Mouse (Mus musculus) heart, embryonic 15.5 days (tissue): ENCODE measurements at regions not wholly inside any gene's neighbourhood (a gene's known extent, or its start where the extent isn't known, plus 50 kb on each side); places are given as distances from the start of the nearest gene placed in this dataset.

Source experiments
- ATAC-seq: fragments of 200-750 bp; cut with Nextera tagmentation; replicated peaks from 2 replicates; pipeline ENCODE4 v1.8.0; 2017; ENCODE audit warnings: low read depth, moderate TSS enrichment; ENCODE audit not compliant: insufficient number of reproducible peaks, insufficient read depth, low FRiP score
- H3K27ac ChIP-seq: fragments of 300-500 bp; sonication (generic); 2 replicates; pipeline ENCODE4 v1.5.1; 2015; ENCODE audit warnings: mild to moderate bottlenecking, inconsistent platforms
- H3K27me3 ChIP-seq: fragments of 300-500 bp; sonication (generic); 2 replicates; pipeline ENCODE4 v1.6.1; 2015; ENCODE audit warnings: inconsistent platforms
- H3K36me3 ChIP-seq: fragments of 300-500 bp; sonication (generic); 2 replicates; pipeline ENCODE4 v1.6.1; 2015; ENCODE audit warnings: mild to moderate bottlenecking, inconsistent platforms
- H3K4me1 ChIP-seq: fragments of 300-500 bp; sonication (generic); replicated peaks from 2 replicates; pipeline ENCODE4 v1.6.1; 2015; ENCODE audit warnings: inconsistent platforms
- H3K4me2 ChIP-seq: fragments of 300-500 bp; sonication (generic); 2 replicates; pipeline ENCODE4 v1.6.1; 2015; ENCODE audit warnings: inconsistent platforms, mild to moderate bottlenecking, moderate library complexity
- H3K4me3 ChIP-seq: fragments of 300-500 bp; sonication (generic); 2 replicates; pipeline ENCODE4 v1.5.1; 2015; ENCODE audit warnings: mild to moderate bottlenecking, inconsistent platforms
- H3K9ac ChIP-seq: fragments of 300-500 bp; sonication (generic); 2 replicates; pipeline ENCODE4 v1.6.1; 2015; ENCODE audit warnings: mild to moderate bottlenecking, inconsistent platforms
- H3K9me3 ChIP-seq: fragments of 300-500 bp; sonication (generic); replicated peaks from 2 replicates; pipeline ENCODE4 v1.6.1; 2016; ENCODE audit warnings: inconsistent platforms
- WGBS: fragments of 180-500 bp; shearing (Covaris S2); methylation state at CpG from one replicate; pipeline ENCODE4 v1.1.7; 2015; ENCODE audit warnings: mixed read lengths; 5-methylcytosine and 5-hydroxymethylcytosine counted together

DNA sequence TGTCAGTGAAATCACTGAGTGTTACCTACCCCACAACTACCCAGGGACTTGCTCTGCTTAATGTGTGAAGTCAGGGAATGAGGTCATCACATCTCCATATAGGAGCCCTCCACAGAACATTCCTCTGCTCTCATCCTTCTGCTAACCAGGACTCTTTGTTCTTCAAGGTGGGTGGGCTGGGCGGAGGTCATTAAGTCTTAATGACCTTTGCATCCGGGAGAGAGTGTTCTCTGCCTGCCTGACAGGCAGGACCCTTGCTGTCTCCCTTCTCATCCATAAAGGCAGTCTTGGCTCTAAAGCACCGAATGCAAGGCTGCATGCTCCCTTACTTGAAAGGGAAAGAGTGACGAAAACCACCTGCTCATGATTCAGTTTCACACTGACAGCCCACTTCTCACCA, 1051.4 kb downstream of the Slc22a22 start:
- WGBS: 22% methylated on average over 4 of the region's 4 CpGs
- Histone ChIP-seq H3K4me3 (no peak overlapping the region), H3K27me3 (no peaks in the 10 kb centered on the region)

GRCm38 (mm10) chr15:56420681-56421080, 1056.7 kb downstream of the Slc22a22 start:
- H3K36me3 ChIP-seq: no peaks in the 10 kb centered on the region
- H3K27ac ChIP-seq: no peak overlapping the region
- no peaks in the 10 kb centered on the region for H3K4me1 ChIP-seq
- no peak overlapping the region for H3K4me2 ChIP-seq
- H3K9ac ChIP-seq: no peak overlapping the region
- H3K27me3 ChIP-seq: no peaks in the 10 kb centered on the region
- no peak overlapping the region for H3K4me3 ChIP-seq
- H3K9me3 ChIP-seq: no peaks in the 10 kb centered on the region
- WGBS: 65% methylated on average over 1 of the region's 1 CpGs
- no peak for ATAC-seq

More for the DNA sequence above, 1051.4 kb downstream of the Slc22a22 start:
- no peak for ATAC-seq
- H3K36me3 ChIP-seq: no peaks in the 10 kb centered on the region
- H3K27ac ChIP-seq: no peak overlapping the region
- no peaks in the 10 kb centered on the region for H3K4me1 ChIP-seq
- H3K4me2 ChIP-seq: no peak overlapping the region
- no peak overlapping the region for H3K9ac ChIP-seq
- no peaks in the 10 kb centered on the region for H3K9me3 ChIP-seq

DNA sequence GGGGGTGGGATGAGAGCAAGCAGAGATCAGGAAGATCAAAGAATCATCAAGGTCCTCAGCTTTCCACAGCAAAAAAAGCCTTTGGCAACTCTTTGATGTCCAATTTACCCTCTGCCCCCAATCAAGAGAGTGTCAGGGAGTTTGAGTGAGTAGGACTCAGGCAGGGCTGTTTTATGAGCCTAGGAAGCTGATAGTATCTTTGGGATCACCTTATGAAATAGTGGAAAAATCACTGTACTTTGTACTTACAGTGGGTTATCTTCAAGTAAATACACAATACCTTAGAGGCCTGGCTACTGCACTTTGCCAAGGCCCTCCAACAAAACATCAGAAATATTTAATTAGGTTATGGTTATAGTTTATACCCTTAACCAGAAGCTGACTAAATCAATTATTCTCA, 1085.4 kb downstream of the Slc22a22 start:
- no peak overlapping the region for H3K4me2 ChIP-seq
- ATAC-seq: no peak
- H3K27ac ChIP-seq: no peak overlapping the region
- H3K36me3 ChIP-seq: no peaks in the 10 kb centered on the region
- H3K4me3 ChIP-seq: no peak overlapping the region
- H3K4me1 ChIP-seq: no peaks in the 10 kb centered on the region
- H3K9ac ChIP-seq: no peak overlapping the region
- no peaks in the 10 kb centered on the region for H3K27me3 ChIP-seq
- H3K9me3 ChIP-seq: no peaks in the 10 kb centered on the region

DNA sequence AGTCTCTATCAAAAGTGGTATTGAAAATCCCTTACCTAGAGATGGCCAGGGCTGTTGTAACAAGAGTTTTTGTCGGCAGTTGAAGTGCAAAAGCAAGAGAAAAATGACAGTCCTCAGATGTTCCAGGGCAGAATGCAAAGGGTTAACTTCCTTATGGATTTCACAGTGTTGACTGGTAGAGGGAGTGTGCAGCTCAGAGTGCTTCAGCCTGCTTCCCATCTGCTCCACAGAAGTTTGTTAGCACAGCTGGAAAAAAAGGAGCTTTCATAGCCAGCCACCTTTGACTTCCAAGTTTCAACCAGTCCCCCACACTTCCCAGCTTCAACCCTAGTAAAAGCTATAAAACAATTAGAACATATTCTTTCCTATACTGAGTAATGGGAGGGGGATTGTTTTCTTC, 1098.9 kb downstream of the Slc22a22 start:
- no peak overlapping the region for H3K4me2 ChIP-seq
- no peaks in the 10 kb centered on the region for H3K36me3 ChIP-seq
- ATAC-seq: no peak
- no peaks in the 10 kb centered on the region for H3K4me1 ChIP-seq
- H3K9me3 ChIP-seq: no peaks in the 10 kb centered on the region
- H3K9ac ChIP-seq: no peak overlapping the region
- WGBS: 46% methylated on average over 1 of the region's 1 CpGs
- H3K27me3 ChIP-seq: no peaks in the 10 kb centered on the region
- no peak overlapping the region for H3K27ac ChIP-seq
- H3K4me3 ChIP-seq: no peak overlapping the region

GRCm38 (mm10) chr15:56350903-56351302, 1126.5 kb downstream of the Slc22a22 start:
- ATAC-seq: no peak
- H3K36me3 ChIP-seq: no peaks in the 10 kb centered on the region
- no peaks in the 10 kb centered on the region for H3K9me3 ChIP-seq
- no peaks in the 10 kb centered on the region for H3K27me3 ChIP-seq
- no peaks in the 10 kb centered on the region for H3K4me1 ChIP-seq
- no peak overlapping the region for H3K4me3 ChIP-seq
- no peak overlapping the region for H3K4me2 ChIP-seq
- 68% methylated on average over 5 of the region's 5 CpGs for WGBS
- no peak overlapping the region for H3K27ac ChIP-seq
- no peak overlapping the region for H3K9ac ChIP-seq

- WGBS: 60% methylated on average over 2 of the region's 2 CpGs
- no peak overlapping the region for H3K27ac ChIP-seq
- H3K9me3 ChIP-seq: no peaks in the 10 kb centered on the region
- H3K4me3 ChIP-seq: no peak overlapping the region
- no peak overlapping the region for H3K9ac ChIP-seq
- H3K36me3 ChIP-seq: no peaks in the 10 kb centered on the region
- no peaks in the 10 kb centered on the region for H3K27me3 ChIP-seq
- no peak for ATAC-seq
- H3K4me2 ChIP-seq: no peak overlapping the region
- H3K4me1 ChIP-seq: no peaks in the 10 kb centered on the region
Measured at GRCm38 (mm10) chr15:56346111-56346510, 1131.3 kb downstream of the Slc22a22 start.

GRCm38 (mm10) chr15:56344973-56345372, 1132.5 kb downstream of the Slc22a22 start:
- no peak for ATAC-seq
- H3K27ac ChIP-seq: no peak overlapping the region
- no peaks in the 10 kb centered on the region for H3K27me3 ChIP-seq
- H3K4me1 ChIP-seq: no peaks in the 10 kb centered on the region
- H3K36me3 ChIP-seq: no peaks in the 10 kb centered on the region
- no peaks in the 10 kb centered on the region for H3K9me3 ChIP-seq
- H3K4me2 ChIP-seq: no peak overlapping the region
- 81% methylated on average over 2 of the region's 2 CpGs for WGBS
- H3K4me3 ChIP-seq: no peak overlapping the region
- no peak overlapping the region for H3K9ac ChIP-seq

DNA sequence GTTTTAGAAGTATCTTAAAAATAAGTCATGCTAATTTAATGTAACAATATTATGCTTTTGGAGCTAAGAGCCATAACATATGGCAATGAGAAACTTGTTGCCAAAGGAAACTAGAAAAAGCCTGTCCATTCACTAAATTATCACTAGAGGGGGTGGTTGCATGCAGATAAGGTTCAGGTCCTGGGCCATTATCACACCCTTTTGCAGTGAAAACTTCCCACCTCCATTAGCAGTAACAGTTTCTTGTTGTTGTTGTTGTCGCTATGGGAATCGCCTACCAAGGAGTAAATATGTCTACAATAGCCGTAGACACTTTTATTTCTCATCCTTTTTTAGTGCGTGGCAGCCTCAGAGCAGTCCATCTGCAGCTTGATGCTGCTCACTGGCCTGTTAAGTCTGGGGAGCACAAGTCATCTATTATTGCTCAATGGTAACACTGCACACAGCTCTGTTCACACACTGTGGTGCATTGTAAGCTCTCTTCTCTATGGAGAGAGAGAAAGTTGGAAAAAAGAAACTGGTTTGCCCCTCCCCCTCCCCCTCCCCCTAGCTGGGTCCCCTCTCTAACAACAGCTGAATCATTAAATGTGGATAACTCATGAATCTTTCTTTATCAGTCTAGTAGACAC, 1133.0 kb downstream of the Slc22a22 start:
- no peaks in the 10 kb centered on the region for H3K27me3 ChIP-seq
- 57% methylated on average over 4 of the region's 4 CpGs for WGBS
- no peak overlapping the region for H3K4me3 ChIP-seq
- no peak overlapping the region for H3K4me2 ChIP-seq
- H3K27ac ChIP-seq: no peak overlapping the region
- no peaks in the 10 kb centered on the region for H3K9me3 ChIP-seq
- no peaks in the 10 kb centered on the region for H3K36me3 ChIP-seq
- ATAC-seq: no peak
- no peak overlapping the region for H3K9ac ChIP-seq
- H3K4me1 ChIP-seq: no peaks in the 10 kb centered on the region

- H3K36me3 ChIP-seq: no peaks in the 10 kb centered on the region
- ATAC-seq: no peak
- H3K27ac ChIP-seq: no peak overlapping the region
- H3K4me2 ChIP-seq: no peak overlapping the region
- no peak overlapping the region for H3K9ac ChIP-seq
- H3K27me3 ChIP-seq: no peaks in the 10 kb centered on the region
- H3K9me3 ChIP-seq: no peaks in the 10 kb centered on the region
- 42% methylated on average over 5 of the region's 5 CpGs for WGBS
- H3K4me1 ChIP-seq: peaks cover 3% of the 10 kb centered on the region; the same call in 1 of the 2 replicates
- H3K4me3 ChIP-seq: no peak overlapping the region
Measured at GRCm38 (mm10) chr15:56337879-56338278, 1139.5 kb downstream of the Slc22a22 start.

DNA sequence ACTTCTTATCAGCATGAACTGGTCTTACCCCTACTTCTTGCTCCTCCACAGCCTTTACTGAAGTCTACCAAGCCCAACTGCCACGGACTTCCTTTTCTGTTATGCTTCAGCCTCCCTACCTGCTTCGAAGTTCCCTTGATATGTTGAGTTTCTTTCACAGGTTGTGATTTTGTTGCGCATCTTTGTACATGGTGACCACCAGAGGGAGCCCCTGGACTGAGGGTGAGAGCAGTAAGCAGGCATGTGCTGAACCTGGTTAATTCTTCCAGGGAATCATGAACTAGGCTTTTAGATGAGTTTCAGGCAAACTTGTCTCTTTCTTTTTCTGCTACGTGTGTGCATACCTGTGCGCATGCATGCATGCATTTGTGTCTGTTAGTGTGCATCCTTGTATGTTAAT, 1141.0 kb downstream of the Slc22a22 start:
- no peak for ATAC-seq
- Histone ChIP-seq H3K4me2 (no peak overlapping the region), H3K27me3 (no peaks in the 10 kb centered on the region), H3K27ac (no peak overlapping the region), H3K4me3 (no peak overlapping the region), H3K9ac (no peak overlapping the region), H3K9me3 (no peaks in the 10 kb centered on the region), H3K36me3 (no peaks in the 10 kb centered on the region), H3K4me1 (peaks cover 3% of the 10 kb centered on the region; the same call in 1 of the 2 replicates)
- WGBS: 43% methylated on average over 5 of the region's 5 CpGs

DNA sequence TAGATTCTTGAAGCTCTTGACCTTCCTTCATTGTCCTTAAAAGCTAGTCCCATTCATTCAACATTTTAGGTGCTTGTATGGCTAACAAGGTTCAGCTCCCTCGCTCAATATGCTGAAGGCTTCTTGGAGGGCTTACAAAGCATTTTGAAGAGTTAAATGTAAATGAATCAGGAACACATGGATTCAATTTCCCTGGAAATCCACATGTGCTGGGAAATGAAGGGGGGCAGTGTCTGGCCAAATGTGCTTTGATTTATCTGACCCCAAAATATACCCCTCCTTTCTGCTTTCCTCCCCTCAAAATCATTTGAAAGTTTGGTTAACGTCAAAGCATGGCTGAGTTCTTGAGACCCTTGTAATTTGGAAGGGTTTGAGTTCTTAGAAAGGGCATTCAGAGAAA, 1142.4 kb downstream of the Slc22a22 start:
- no peak for ATAC-seq
- no peak overlapping the region for H3K9ac ChIP-seq
- no peaks in the 10 kb centered on the region for H3K36me3 ChIP-seq
- no peak overlapping the region for H3K4me3 ChIP-seq
- no peaks in the 10 kb centered on the region for H3K27me3 ChIP-seq
- no peak overlapping the region for H3K4me2 ChIP-seq
- no peak overlapping the region for H3K27ac ChIP-seq
- no peaks in the 10 kb centered on the region for H3K9me3 ChIP-seq
- peaks cover 3% of the 10 kb centered on the region; the same call in 1 of the 2 replicates for H3K4me1 ChIP-seq
- WGBS: 58% methylated on average over 2 of the region's 2 CpGs

- H3K4me3 ChIP-seq: no peak overlapping the region
- no peak for ATAC-seq
- H3K27me3 ChIP-seq: no peaks in the 10 kb centered on the region
- H3K27ac ChIP-seq: no peak overlapping the region
- no peak overlapping the region for H3K4me2 ChIP-seq
- no peaks in the 10 kb centered on the region for H3K36me3 ChIP-seq
- no peak overlapping the region for H3K9ac ChIP-seq
- no peaks in the 10 kb centered on the region for H3K4me1 ChIP-seq
- no peaks in the 10 kb centered on the region for H3K9me3 ChIP-seq
Measured at GRCm38 (mm10) chr15:56320501-56320900, 1156.9 kb downstream of the Slc22a22 start.
